Mouse (Mus musculus) brain, embryonic 18.5 days (tissue): Measurements from ENCODE around the gene H2-Q6.
"Not testable (repeated sequence)": the region's sequence is repeated elsewhere in the genome, so short reads cannot be mapped to it uniquely, and the experiment has no call there.

ENCODE experiments used
- DNase-seq: peaks from one replicate; pipeline ENCODE4 v3.0.0-alpha.2; 2012; ENCODE audit warnings: low read depth, low spot score

H2-Q6 gene

DNA sequence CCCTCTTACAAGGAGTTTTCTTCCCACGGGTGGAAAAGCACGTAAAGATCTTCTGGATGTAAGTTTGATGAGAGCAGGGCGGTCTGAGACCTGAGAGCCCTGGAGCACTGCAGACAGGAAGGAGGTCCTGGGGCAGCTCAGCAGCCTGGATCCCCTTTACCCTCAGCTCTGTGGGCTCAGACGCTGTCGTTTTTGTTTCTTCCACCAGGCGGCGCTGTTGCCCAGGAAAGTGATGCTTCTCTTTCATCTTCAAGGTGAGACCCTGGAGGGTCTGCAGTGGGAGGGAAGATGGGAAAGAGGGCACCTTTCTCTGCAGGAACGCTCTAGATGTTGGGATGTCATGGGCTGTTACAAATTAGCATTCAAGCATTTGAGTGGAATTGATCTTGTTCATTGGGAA, 10.2 kb downstream of the H2-Q6 start:
- not testable (repeated sequence) for DNase-seq

GRCm38 (mm10) chr17:35435577-35435976, 10.9 kb downstream of the H2-Q6 start:
- DNase-seq: not testable (repeated sequence)

DNA sequence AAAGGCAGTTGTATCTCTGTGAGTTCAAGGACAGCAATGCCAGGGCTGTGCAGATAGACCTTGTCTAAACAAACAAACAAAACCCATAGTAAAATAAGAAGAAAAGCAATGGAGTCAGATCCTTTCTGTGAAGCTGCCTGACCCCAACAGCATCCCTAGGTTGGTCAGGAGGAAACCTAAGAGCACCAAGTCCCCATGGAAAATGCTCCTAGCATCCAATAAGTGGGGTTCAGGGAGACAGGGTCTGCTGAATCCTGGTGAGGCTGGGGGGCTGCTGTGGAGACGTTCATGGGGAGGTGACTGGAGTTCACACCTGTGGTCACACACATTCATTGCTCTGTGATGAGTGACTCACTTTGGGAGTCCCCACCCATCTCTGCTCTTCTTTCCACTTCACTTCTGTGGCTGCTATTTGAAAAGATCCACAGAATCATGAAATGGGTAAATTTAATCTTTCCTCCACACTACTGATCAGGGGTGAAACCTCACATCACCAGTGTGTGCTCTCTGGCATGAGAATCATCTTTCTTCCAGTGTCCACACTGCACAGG, 12.8 kb downstream of the H2-Q6 start:
- not testable (repeated sequence) for DNase-seq

GRCm38 (mm10) chr17:35438395-35438794, 13.7 kb downstream of the H2-Q6 start:
- DNase-seq: not testable (repeated sequence)

GRCm38 (mm10) chr17:35438885-35439284, 14.2 kb downstream of the H2-Q6 start, which contains the start of gene H2-Q7:
TSS of gene H2-Q7 (plus strand) at chr17:35439155.
- not testable (repeated sequence) for DNase-seq

GRCm38 (mm10) chr17:35439295-35439747, 14.7 kb downstream of the H2-Q6 start:
- not testable (repeated sequence) for DNase-seq

GRCm38 (mm10) chr17:35439925-35440645, 15.4 kb downstream of the H2-Q6 start:
- not testable (repeated sequence) for DNase-seq

DNA sequence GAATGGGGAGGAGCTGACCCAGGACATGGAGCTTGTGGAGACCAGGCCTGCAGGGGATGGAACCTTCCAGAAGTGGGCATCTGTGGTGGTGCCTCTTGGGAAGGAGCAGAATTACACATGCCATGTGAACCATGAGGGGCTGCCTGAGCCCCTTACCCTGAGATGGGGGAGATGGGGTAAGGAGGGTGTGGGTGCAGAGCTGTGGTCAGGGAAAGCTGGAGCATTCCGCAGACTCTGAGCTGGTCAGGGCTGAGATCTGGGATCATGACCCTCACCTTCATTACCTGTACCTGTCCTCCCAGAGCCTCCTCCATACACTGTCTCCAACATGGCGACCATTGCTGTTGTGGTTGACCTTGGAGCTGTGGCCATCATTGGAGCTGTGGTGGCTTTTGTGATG, 17.7 kb downstream of the H2-Q6 start:
- not testable (repeated sequence) for DNase-seq

- DNase-seq: not testable (repeated sequence)
Measured at GRCm38 (mm10) chr17:35444510-35444909, 19.9 kb downstream of the H2-Q6 start.

DNA sequence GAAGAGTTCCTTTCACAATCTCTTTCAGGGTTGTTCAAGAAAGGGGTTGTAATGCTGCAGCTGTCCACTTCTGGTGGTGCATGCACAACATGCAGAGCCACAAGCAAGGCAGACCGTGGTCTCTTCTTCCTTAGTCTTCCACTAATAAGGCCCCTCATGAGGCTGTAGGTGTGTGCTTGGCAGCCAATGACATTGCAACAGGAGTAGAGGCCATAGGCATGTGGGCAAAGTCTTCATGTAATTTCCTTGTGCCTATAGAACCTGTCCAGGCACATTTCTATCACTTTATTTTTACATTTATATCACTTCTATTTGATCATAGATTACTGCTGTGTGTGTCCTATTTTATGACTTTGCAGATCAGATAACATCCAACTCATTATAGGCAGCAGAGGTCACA, 33.6 kb downstream of the H2-Q6 start:
- not testable (repeated sequence) for DNase-seq

- DNase-seq: not testable (repeated sequence)
Measured at GRCm38 (mm10) chr17:35460513-35461341, 36.1 kb downstream of the H2-Q6 start.

DNA sequence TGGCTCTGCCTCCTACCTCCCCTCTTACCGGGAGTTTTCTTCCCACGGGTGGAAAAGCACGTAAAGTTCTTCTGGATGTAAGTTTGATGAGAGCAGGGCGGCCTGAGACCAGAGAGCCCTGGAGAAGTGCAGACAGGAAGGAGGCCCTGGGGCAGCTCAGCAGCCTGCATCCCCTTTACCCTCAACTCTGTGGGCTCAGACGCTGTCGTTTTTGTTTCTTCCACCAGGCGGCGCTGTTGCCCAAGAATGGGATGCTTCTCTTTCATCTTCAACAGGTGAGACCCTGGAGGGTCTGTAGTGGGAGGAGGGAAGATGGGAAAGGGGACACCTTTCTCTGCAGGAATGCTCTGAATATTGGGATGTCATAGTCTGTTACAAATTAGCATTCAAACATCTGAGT, 41.0 kb downstream of the H2-Q6 start:
- not testable (repeated sequence) for DNase-seq

GRCm38 (mm10) chr17:35468936-35469335, 44.3 kb downstream of the H2-Q6 start:
- DNase-seq: not testable (repeated sequence)

GRCm38 (mm10) chr17:35469842-35470751, 45.4 kb downstream of the H2-Q6 start, which contains the start of gene H2-Q10:
TSS of gene H2-Q10 (plus strand) at chr17:35470089.
- DNase-seq: no peak
